Mouse (Mus musculus) small intestine, adult 2 months (tissue): ENCODE results near the gene Cfl1.

Experiments
- CTCF ChIP-seq: fragments of 200-500 bp; IDR thresholded peaks from 2 replicates; pipeline ENCODE4 v1.5.1; 2012; ENCODE audit warnings: low read depth, mild to moderate bottlenecking, control low read depth, inconsistent platforms, low read length, moderate library complexity, mixed read lengths; ENCODE audit not compliant: insufficient replicate concordance, insufficient read length; ENCODE audit errors: extremely low read depth
- POLR2A ChIP-seq: fragments of 200-500 bp; IDR thresholded peaks from 2 replicates; pipeline ENCODE4 v1.6.1; 2012; ENCODE audit warnings: low read depth, mild to moderate bottlenecking, control low read depth, inconsistent platforms, low read length, moderate library complexity

DNA sequence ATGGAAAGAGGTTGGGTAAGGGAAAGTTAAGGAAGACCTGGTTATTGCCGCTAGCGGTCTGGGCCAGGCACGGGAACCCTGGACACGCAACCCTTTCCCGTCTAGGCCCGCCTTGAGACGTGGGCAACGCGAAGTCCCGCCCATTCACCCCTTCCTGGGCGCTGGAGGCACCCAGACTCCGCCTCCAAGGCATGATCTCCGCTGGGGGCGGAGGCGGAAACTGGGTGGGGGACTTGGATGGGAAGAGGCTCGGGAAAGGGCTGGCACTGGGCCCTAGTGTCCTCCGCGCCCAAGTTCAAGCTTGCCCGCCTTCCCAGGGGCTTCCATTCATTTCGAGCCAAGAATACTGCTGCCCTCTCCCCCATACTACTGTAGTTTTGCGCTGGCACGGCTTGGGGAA is 16.5 kb upstream of the Cfl1 start, which contains the start of gene Efemp2:
- TF ChIP-seq POLR2A (no peak), CTCF (no peak)
